Mouse (Mus musculus): ENCODE data around the gene Wfdc15a.

DNA sequence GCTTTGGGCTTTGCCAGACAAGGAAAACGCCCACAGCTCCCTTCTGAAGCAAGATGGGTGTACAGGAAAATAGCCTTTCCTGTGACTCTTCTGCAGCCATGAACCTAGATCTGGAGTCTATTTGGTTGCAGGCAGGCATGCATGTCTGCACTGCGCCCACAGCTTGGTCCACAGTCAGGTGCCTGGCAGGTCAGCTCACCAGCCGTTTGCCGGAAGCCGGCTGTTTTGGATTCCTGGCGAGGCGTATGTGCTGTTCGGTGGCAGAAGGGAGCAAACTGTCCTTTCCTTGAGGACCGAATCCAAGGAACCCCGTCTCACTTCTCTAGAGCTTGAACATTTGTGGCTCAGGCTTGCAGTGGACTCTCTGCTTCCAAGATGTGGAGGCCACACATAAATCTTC lies 45.9 kb downstream of the Wfdc15a start:
- TF ChIP-seq CTCF (IDR thresholded peaks at IDR 0.05; ENCODE audit: control insufficient read depth, insufficient read depth, insufficient read length), result no peak
- TF ChIP-seq CEBPB (IDR thresholded peaks at IDR 0.05; ENCODE audit: low read depth), result no peak
- TF ChIP-seq MAX (IDR thresholded peaks at IDR 0.05), result no peak
- TF ChIP-seq USF1 (IDR thresholded peaks at IDR 0.05; ENCODE audit: low read depth), result no peak

All from C2C12 (cell line).